ENCODE assay signal across 11 mouse cellular contexts in the genomic region with DNA sequence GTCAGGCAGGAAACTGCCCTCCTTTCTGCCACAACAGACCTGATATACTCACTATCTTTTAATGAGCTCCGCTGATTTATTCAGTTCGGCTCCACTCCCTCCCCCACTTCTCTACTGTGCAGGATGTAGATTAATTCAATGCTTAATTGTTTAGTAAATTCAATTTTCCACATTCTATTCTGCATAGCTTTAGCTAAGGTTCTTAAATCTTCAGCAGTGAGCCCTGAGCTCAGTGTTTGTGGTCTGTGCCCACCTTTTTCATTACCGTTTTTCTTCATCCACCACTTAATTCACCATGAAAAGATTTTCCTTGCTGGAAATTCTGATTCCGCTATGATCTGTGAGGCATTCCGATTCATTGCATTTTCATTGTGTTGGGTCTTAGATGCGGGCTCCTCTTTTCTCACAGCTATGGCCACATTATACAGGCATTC. TPM values are rescaled to one million over a fixed set of nuclear protein-coding genes. Genes with fewer than 3 reads are reported as not detected.
DNase-seq lines count a peak whose midpoint lies in the region; ATAC-seq and TF ChIP-seq lines count a peak whose summit lies in the region.
"Had no signal": no experiment of that assay in that cellular context is flagged by ENCODE, and none has a peak within 500 bp of the region (broad histone marks: within the 10 kb centered on the region; RNA-seq: fewer than 3 reads in every experiment).

No protein-coding gene starts in this region.

- H3K4me2 ChIP-seq in hindbrain, embryonic 13.5 days: peak overlapping the region; percentile 13; the same call in 1 of the 2 replicates
- peak overlapping the region; percentile 27 for H3K4me2 ChIP-seq in midbrain, embryonic 16.5 days (ENCODE audit: low read length)

- H3K4me3 ChIP-seq in embryonic fibroblast, embryonic 13.5 days (ENCODE audit: insufficient read depth, low read length): no peak overlapping the region
- no peak overlapping the region for H3K4me3 ChIP-seq in hindbrain, embryonic 13.5 days
- H3K4me3 ChIP-seq in midbrain, embryonic 16.5 days (ENCODE audit: low read depth, low read length): no peak overlapping the region

- WGBS in hindbrain, embryonic 13.5 days: 18% methylated on average over 6 of the region's 6 CpGs
- WGBS in midbrain, embryonic 16.5 days: 12% methylated on average over 6 of the region's 6 CpGs

- peak; percentile 81 for DNase-seq in Muller cell, postnatal 12 days (ENCODE audit: inconsistent ontology term)
- DNase-seq in right cerebral cortex, postnatal 10 days (ENCODE audit: low spot score in 2 of 2): no peak
- no peak for DNase-seq in left cerebral cortex, adult 18-20 months (ENCODE audit: low spot score in 2 of 2)
- no peak for DNase-seq in cerebellum, postnatal 14 days
- DNase-seq: adrenal gland, postnatal 25 days had no signal

- no peaks in the 10 kb centered on the region for H3K27me3 ChIP-seq in hindbrain, embryonic 13.5 days
- no peaks in the 10 kb centered on the region for H3K27me3 ChIP-seq in midbrain, embryonic 16.5 days (ENCODE audit: control insufficient read depth, insufficient read depth, low read depth, low read length)
- H3K27me3 ChIP-seq: CH12.LX had no signal

- H3K9ac ChIP-seq in hindbrain, embryonic 13.5 days: peak overlapping the region; percentile 21
- H3K9ac ChIP-seq in midbrain, embryonic 16.5 days (ENCODE audit: low read depth, low read length): no peak overlapping the region
- H3K9ac ChIP-seq: liver, embryonic 14.5 days had no signal

- no peaks in the 10 kb centered on the region for H3K9me3 ChIP-seq in hindbrain, embryonic 13.5 days
- H3K9me3 ChIP-seq in midbrain, embryonic 16.5 days (replicated peaks; ENCODE audit: control insufficient read depth, low read length, poor library complexity, severe bottlenecking): no peaks in the 10 kb centered on the region

- ATAC-seq in hindbrain, embryonic 13.5 days (ENCODE audit: low FRiP score): peak; percentile 52
- ATAC-seq in midbrain, embryonic 16.5 days: peak; percentile 57

- H3K4me1 ChIP-seq in embryonic fibroblast, embryonic 13.5 days (ENCODE audit: control insufficient read depth, insufficient read depth, low read length): peaks cover 15% of the 10 kb centered on the region
- peaks cover 70% of the 10 kb centered on the region for H3K4me1 ChIP-seq in hindbrain, embryonic 13.5 days (replicated peaks)
- H3K4me1 ChIP-seq in midbrain, embryonic 16.5 days (ENCODE audit: control insufficient read depth, insufficient read depth, low read length): peaks cover 15% of the 10 kb centered on the region

- no peak for TF ChIP-seq CTCF in embryonic fibroblast, embryonic 13.5 days (IDR thresholded peaks at IDR 0.05; ENCODE audit: borderline replicate concordance, insufficient read depth, low read length)

- peaks cover 65% of the 10 kb centered on the region for H3K36me3 ChIP-seq in hindbrain, embryonic 13.5 days
- no peaks in the 10 kb centered on the region for H3K36me3 ChIP-seq in midbrain, embryonic 16.5 days (ENCODE audit: control insufficient read depth, insufficient read depth, low read length)

- peak overlapping the region; percentile 12; the same call in 1 of the 2 replicates for H3K27ac ChIP-seq in embryonic fibroblast, embryonic 13.5 days (ENCODE audit: insufficient read depth, low read length)
- H3K27ac ChIP-seq in hindbrain, embryonic 13.5 days: peak overlapping the region; percentile 75
- H3K27ac ChIP-seq in midbrain, embryonic 16.5 days (ENCODE audit: low read length): peak overlapping the region; percentile 56; the same call in 1 of the 2 replicates
- H3K27ac ChIP-seq: liver, embryonic 14.5 days; macrophage had no signal

- no peak for TF ChIP-seq POLR2A in embryonic fibroblast, embryonic 13.5 days (IDR thresholded peaks at IDR 0.05; ENCODE audit: low read depth, low read length)

RNA-seq across cellular contexts. Expression of a gene that starts 28.5 kb away (rescaled TPM):
- polyA plus RNA-seq in embryonic fibroblast, embryonic 13.5 days (2011; ENCODE audit: insufficient read length, low read depth, missing spikeins): 22.1 and 34.6 TPM in 2 replicates
- 211 and 212 TPM in 2 replicates for polyA plus RNA-seq in hindbrain, embryonic 13.5 days (2015; fragmentation: Nextera tagmentation; extraction: Ambion mirVana)
- 34.6 and 35.5 TPM in 2 replicates for polyA plus RNA-seq in midbrain, embryonic 16.5 days (2015; fragmentation: Nextera tagmentation; extraction: Ambion mirVana)
- 1 to 10 TPM; 5.2 to 7.9 TPM for total RNA-seq in left cerebral cortex, adult 18-20 months (2021)

Comparison
In these comparisons a context has a peak if more than half of its experiments do, and no peak if none do; other contexts are left out.
1. H3K27ac ChIP-seq: peak in every context shown above with its lines; median percentile 75 in hindbrain, embryonic 13.5 days; 56 in midbrain, embryonic 16.5 days; 12 in embryonic fibroblast, embryonic 13.5 days.